Mouse (Mus musculus) B cell, adult 2 months (primary cell): Measurements from ENCODE around the gene Dnase1l3.
"Not testable (repeated sequence)": the region's sequence is repeated elsewhere in the genome, so short reads cannot be mapped to it uniquely, and the experiment has no call there.

Source experiments
- DNase-seq, 2 experiments: peaks; one replicate each; pipeline ENCODE4 v3.0.0; 2022

The Dnase1l3 gene

DNA sequence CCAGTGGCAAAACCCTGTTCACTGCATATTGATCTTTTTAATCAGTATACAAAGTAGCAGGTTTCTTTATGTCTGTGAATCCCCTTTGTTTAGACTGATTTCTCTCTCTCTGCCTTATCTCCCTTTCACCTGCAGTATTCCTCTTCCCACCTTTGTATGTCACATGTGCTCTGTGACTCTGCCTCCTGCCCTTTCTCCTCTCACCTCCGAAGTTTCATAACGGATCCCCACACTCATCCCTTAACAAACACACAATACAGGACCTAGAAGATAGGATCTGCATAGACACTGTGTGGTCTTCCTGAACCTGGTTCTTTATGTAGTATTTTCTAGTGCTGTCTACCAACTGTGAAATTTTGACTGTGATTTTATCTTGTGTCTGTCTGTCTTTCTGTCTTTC, 16.9 kb upstream of the Dnase1l3 start:
- no peak for DNase-seq

DNA sequence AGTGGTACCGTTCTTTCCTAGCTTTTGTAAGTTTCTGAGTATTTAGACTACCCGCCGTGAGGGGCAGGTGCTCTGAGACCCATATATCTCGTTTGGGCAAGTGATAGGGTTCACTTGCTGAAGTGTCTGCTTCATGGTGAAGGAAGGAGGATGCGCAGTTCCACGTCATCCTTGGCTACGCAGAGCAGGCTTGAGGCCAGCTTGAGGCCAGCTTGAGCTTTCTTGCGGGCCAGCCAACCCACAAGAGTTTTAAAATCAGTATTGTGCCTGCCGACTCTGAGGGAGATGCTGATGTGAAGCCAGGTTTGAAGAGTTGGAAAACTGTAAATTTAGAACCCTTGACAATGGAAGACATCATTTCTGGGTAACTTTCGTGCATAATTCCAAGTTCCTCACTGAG, 13.6 kb upstream of the Dnase1l3 start:
- no peak for DNase-seq

DNA sequence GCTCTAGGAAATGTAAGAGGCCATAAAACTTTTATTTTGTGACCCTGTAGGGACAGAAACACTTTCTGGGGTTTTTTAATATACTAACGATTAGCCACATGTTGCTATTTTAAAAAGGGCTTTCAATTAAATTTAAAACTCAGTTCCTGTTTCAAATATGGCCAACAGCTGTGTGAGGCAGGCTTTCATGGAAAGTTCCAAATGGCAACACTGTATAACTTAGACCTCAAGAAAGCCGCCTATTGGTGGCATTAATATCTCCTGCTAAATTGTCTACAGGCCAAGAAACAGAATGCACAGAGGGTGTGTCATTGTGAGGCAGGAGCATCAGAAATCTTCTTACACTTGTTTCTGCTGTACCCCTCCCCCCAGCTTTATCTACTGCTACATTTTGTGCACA, 13.1 kb upstream of the Dnase1l3 start:
- DNase-seq, result no peak

DNA sequence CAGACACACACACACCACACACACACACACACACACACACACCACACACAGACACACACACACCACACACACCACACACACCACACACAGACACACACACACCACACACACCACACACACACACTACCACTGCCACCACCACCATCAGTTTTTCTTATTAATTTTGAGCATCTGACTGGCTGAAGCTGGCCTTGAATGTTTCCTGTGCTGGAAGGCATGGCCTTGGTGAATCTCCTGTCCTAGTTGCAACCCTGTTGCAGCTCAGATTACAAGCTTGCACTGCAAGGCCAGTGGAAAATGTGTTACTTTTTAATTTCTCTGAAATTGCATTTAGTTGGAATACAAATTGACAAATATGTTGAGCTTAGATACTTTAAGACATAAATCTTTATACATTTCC, 12.7 kb upstream of the Dnase1l3 start:
- DNase-seq, result no peak

DNA sequence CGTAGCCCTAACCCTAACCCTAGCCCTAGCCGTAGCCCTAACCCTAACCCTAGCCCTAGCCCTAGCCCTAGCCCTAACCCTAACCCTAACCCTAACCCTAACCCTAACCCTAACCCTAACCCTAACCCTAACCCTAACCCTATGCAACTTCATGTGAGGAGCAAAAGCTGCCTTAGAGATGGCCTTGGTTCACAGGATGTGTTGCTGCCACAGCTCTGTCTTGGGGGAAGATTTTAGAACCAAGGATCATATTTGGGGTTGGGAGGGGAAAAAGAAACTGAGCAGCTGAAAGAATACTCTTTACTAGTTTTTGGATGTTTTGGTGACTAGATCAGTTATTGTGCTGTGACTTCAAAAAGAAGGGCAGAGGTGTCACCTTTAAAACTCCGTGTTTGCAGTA, 11.7 kb upstream of the Dnase1l3 start:
- not testable (repeated sequence) for DNase-seq

DNA sequence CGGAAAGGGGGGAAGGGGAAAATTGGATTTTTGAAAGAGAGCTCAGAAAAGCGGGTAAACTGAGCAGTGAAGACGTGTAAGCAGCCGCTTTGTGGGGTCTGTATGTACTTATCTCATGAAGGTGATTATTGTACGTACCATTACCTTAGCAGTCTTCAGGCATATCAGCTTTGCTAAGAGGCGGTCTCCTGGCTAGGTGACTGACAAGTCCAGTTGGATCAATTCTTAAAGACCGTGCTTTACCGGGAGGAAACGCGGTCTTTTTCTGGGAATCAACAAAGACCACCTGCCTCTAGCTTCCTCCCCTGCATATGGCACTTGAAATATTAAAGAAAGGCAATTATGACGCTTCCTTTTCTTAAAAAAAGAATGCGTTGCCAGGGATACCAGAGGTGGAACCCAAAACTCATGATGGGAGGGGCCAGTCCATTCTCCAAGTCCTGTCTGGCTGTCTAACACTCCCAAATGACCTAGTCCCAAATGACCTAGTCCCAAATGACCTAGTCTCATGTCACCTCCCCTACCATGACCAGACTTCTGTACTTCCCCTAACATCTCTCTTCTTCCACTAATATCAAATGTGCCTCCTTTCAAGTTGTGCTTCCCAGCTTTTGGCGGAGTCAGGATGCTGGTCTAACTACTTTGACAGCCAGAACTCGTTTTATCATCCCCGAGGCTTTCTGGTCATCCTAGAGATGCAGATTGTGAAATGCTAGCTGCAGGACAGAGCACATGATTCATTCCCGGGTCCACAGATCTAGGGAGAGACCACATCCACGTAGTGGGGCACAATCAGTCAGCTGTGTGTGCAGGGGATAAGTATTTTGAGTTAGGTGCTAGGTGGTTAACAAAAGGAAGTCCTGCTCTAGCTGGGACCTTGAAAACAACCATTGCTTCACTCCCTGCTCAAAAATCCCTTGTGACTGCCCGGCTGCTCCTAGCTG, 9.6 kb upstream of the Dnase1l3 start:
- DNase-seq, result no peak

DNA sequence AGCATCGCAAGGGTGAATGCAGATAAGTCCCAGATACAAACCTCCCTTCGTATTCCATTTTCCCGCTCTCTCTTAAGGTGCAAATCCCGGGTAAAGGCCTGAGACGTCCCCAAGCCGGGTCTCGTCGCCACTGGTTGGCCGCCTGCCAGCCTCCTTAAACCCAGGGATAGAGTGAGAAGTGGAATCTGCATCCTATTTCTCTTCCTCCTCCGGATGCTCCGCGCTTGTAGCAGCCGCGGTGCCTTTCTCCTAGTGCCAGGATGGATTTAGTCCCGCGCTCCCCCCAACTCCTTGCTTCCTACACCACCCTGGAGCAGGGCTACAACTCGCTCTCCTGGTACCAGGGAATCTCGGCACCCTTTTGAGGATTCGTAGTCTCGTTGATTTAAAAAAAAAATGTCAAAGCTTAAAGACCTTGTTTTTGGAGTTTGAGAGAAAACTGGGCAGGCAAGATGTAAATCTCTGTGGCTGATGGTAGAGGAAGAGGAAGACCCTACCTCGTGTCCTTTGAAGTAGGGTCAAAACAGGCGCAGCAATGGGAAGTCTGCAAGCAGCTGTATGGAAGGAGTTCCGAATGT, 8.8 kb upstream of the Dnase1l3 start:
- no peak for DNase-seq

DNA sequence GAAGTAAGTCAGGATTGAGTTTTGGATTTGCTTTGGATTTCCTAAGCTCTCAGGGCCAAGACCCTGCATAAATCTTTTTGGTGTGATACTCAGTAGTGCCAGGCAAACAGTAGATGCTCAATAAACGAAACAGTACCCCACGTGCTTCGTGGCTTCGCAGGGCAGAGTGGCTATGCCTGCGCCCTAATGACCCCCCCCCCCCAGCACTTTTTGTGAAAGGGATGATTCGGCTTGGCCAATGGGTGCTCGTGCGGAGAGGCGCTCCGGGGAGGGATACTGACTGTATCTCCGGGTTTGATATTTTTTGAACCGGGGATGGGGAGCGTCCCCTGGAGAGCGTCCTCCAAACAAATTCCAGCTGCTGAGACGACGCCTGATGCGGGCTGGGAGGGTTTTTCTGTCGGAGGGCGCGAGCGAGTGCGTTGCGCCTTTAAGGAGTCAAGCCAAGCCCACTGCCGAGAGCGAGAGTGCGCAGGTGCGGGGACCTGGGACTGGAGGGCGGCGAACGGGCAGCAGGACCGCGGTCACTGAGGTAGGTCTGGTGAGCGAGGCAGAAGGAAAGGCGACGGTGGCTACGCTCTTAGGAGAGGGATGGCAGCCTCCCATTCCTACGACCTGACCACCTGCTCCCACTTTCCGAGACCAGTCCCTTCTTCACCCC, 8.2 kb upstream of the Dnase1l3 start, which contains the start of gene Abhd6:
TSS of gene Abhd6 (plus strand) at position 471 of the 661 bp plus-strand sequence.
- peak; percentile 84 to 86 for DNase-seq

DNA sequence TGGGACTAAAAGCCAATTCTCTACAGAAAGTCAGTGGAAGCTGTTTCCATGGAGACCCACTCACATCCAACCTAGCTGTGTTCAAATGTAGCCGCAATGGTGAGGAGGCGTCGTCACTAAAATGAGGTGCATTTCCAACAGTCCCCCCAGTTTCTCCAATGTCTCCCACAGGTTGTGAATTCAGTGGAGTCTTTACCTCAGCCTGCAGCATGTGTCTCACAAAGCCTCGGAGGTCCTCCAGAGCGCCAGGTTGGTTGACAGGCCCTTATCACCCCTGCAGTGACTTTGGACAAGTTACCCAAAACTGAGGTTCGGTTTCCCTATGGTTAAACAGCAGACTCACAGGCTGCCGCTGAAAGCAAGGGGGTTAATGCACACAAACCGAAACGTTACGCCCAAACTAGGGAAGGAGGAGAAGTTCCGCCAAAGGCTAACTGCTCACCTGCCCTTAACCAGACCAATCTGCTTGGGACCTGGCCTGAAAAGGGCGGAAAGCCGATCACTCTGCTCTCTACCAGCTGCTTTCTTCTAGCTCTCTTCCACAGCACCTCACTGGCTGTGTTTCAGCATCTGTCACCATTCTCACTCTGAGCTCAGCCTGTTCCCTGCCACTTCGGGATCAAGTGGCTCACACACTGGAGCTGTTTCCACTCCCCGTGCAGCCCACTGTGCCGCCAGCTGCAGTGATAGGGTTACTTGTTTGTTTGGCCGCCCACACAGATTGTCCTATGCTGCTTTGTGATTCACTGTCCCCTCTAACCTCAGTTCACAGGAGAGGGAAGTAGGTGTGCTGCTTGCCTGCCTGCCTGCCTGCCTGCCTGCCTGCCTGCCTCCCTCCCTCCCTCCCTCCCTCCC, 6.7 kb upstream of the Dnase1l3 start:
- DNase-seq, result peak; percentile 34 to 47

DNA sequence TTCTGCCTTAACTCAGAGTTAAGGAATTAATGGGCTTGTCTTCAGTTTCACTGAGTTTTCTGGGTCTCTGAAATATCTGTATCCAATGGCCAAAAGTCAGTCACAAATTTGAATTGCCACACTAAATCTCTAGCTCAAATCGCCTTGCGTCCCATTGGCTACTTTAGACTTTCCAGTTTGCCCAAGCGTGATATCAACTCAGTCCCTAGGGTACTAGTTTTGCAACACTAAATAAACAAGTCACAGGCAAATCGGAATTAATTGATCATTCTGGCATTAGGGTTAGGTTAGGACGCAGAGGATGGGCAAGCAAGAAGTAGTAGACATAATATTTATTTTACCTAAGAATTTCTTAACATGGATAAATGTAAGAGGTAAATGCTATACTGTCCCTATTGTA, 5.9 kb upstream of the Dnase1l3 start:
- no peak for DNase-seq

DNA sequence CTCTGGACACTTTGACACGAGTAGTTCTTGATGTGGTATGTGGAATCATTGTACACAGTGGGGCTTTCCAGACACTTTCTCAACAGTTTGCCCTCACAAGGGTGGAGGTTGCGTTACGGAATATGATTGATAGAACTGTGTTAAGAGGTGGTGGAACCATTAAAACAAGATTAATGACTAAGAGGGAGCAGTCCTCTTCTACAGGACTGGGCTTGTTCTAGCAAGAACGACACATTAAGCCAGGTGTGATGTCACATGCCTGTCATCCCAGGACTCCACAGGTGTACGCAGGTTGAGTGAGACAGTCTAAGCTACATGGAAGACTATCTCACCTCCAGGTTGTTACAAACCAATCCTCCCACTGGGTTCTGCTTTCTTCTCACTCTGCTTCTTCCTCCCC, 5.1 kb upstream of the Dnase1l3 start:
- DNase-seq, result no peak

DNA sequence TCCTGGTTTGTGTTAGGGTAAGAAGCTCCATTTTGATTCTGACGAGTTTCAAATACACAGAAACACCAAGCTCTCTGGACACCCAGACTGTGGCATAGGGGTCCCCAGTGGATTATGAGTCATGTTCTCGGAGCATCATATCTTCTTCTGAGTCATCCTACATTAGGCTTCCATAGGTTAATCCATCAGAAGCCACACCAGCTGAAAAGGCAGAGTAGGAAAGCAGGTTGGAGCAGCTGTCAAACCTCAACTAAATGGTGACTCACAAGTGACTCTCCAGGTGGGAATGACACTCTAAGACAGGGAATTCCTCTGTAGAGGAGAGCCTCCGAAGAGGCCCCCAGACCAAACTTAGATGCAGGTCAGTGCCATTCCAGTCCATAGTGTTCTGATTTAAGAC, 4.7 kb upstream of the Dnase1l3 start:
- DNase-seq, result no peak

DNA sequence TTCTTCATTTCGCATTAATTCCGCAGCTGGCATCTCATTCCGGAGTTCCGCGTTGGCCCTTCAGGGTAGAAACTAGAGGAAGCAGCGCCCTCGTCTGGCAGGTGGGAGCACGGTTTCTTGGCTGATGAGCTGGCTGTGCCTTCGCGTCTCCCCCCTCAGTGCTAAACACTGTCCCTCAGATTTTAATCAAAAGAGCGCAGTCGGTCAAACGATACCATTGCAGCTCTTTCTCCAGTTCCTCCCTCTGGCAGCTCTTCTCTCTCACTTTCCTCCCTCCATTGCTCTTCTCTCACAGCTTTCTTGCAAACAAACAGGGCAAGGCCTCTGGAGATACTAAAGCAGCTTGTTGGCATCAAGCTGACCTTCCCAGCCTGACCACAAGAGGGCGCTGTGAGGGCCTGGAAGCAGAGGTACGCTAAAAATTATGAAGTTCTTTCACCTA, 2.9 kb upstream of the Dnase1l3 start:
- DNase-seq, result peak; percentile 96

DNA sequence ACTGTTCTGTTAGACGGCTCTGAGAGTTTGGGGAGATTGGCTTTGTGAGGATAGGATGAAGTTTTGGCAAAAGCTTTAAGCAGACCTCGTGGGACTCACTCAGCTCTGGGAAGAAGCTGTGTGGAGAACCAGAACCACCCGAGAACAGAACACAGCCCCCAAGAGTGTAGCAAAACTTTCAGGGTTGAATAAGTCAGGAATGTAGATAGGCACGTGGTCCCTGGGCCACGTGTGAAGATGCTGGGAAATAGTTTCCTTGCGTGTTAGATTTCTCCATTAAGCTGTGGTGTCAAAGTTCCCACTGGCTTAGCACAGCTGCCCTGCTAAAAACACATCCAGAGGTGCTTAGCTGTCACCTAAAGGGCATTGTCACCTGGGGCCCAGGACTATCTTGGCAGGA, 2.2 kb downstream of the Dnase1l3 start:
- no peak for DNase-seq

DNA sequence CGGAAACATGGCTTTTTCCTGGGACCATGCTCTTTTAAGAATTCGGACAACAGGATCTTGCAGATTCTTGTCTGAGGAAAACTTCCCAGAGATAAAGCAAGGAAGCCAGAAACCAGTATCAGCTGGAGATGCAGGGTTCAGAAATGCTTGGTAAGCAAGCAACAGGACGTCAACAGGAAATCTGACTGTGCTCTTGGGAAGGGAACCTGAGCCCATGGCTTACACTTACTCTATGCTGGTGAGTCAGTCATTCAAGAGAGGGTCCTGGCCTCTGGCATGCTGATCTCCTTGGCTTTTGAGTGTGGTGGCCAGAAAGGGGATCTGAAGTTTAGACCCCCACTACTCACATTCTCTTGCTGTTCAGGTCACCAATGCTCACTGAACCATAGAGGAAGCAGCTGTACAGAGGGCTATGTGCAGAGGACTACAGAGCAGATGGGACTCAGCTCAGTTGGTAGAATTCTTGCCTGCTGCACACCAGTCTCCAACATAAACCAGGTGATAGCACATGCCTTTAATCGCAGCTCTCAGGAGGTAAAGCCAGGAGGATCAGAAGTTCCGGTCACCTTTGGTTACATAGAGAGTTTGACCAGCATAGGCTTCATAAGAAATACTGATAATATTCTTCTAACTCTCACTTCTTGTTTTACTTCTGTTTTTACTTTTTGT, 3.1 kb downstream of the Dnase1l3 start:
- DNase-seq, result peak; percentile 41 to 54

DNA sequence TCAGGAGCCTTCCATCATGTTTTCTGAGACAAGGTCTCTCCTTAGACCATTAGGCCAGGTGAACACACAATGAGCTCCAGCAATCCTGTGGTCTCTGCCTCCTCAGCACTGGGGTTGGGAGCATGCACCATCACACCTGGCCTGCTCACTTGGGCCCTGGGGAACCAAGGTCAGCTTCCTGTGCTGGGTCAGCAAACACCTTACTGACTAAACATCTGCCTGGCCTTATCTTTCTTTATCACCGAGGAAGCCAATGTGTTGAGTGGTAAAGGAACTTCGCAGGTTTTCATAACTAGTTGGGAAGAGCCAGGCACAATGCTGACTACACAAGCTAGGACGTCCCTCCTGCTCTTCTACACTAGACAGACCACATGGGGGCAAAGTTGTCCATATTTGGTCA, 4.4 kb downstream of the Dnase1l3 start:
- no peak for DNase-seq

DNA sequence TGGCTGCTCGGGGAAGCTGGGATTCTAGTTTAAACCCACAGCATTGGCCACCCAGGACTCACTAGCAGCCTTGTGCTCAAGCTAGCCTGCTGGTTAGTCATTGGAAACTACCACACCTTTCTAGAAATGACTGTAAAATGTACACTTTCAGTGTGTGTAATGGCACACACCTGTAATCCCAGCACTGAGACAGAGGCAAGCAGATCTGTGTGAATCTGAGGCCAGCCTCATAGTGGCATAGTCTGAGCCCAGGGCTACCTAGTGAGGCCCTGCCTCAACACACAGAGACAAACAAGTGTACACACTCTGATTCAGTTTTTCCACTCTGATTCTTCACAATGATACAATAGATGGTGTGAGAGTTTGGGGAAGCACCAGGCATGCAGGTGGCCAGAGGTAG, 5.0 kb downstream of the Dnase1l3 start:
- DNase-seq, result no peak

DNA sequence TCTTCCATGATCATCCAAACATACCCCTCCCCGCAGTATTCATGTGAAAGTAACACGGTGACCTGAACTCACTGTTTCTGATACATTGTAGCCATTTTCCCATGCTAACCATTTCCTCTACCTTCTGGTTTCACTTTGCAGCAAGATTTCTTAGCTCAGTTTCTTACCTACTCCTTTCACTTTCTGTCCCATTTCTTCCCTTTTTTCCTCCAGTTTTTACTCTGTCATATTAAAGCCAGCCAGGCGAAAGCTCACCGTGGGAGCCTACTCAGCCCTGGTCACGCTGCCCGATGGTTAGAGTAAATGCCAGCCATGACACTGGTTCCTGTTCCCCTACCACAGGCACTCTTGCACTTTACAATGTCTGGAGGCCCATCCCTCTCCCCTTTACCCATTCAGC, 7.5 kb downstream of the Dnase1l3 start:
- peak in 1 of 2 experiments; percentile 35 for DNase-seq

DNA sequence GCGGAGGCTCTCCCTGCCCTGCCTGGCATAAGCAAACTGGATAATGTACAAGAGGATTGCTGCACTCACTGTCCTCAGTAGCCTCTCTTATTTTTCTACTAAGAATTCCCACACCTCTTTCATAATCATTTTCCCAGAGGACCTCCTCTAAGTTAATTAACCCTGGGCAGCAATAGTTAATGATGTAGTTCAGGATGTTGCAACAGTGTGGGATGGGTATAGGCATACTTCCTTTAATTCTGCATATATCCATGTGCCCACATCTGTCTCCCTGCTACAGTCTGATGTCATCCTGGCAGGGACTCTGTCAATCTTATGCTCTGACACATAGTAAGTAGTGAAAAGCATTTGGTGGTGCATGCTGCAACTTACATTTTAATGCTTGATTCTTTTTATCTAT, 13.1 kb downstream of the Dnase1l3 start:
- DNase-seq, result no peak

DNA sequence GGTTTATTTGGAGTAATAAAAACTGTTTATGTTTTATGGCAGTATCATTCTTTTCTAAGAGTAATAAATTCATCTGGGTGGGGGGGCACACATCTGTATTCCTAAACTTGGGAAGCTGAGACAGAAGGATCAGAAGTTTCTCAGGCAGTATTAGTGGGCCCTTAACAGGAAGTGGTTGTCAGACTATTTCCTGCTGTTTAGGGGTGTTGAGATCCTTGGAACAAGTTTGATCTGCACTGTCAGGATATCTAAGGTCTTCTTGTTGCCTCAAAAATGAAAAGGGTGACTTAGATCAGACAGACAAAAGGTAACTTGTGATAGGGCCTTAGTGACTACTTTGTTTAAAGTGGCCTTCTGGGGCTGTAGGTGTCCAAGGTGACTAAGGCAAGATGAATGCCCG, 16.2 kb downstream of the Dnase1l3 start:
- DNase-seq, result no peak

DNA sequence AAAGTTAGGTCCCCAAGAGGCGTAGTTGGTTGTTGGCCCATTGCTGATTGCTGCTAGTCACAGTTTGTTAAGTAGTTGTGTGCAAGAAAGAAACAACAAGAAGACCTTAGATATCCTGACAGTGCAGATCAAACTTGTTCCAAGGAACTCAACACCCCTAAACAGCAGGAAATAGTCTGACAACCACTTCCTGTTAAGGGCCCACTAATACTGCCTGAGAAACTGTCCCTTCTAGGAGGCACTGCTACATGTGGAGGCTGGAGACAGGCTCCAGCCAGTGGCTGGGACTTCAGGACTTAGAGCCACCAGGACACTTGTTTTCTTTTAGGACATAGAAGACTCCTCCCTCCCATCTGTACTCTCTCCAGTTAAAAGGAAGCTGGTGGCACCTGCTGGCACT, 16.9 kb downstream of the Dnase1l3 start:
- no peak for DNase-seq

DNA sequence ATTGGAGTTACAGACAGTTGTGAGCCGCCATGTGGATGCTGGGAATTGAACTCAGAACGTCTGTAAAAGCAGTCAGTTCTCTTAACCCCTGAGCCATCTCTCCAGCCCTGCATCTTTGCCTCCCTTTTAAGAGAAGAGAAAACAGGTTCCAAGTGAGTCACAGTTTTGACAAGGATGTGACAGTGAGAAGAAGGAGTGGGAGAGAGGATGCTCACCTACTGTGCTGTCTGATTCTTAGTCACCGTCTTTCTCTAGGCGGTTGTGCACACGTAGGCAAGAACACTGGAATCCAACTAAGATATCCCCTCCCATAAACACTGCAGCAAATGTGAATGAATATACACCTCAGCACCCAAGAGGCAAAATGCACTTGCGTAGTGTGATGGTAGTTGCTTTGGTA, 19.2 kb downstream of the Dnase1l3 start:
- no peak for DNase-seq
